Mouse (Mus musculus) macrophage (primary cell): ENCODE data around the gene Milr1. TPM values are rescaled to one million over a fixed set of nuclear protein-coding genes. Genes with fewer than 3 reads are reported as not detected.
"Not testable (repeated sequence)": the region's sequence is repeated elsewhere in the genome, so short reads cannot be mapped to it uniquely, and the experiment has no call there.

Experiments
- H3K27ac ChIP-seq: fragments of 350-480 bp; formaldehyde crosslinking; 2 replicates; pipeline ENCODE4 v1.9.0; 2021
- H3K36me3 ChIP-seq: fragments of 350-480 bp; formaldehyde crosslinking; 2 replicates; pipeline ENCODE4 v1.9.0; 2021; ENCODE audit errors: inconsistent target
- H3K4me3 ChIP-seq: fragments of 350-480 bp; formaldehyde crosslinking; 2 replicates; pipeline ENCODE4 v1.9.0; 2021; ENCODE audit errors: inconsistent target
- H3K79me2 ChIP-seq: fragments of 350-480 bp; formaldehyde crosslinking; 2 replicates; pipeline ENCODE4 v1.9.0; 2021; ENCODE audit errors: inconsistent target
- WGBS: methylation state at CpG from one replicate; pipeline ENCODE4 v1.1.7; 2026; ENCODE audit warnings: inconsistent platforms; ENCODE audit not compliant: missing documents; 5-methylcytosine and 5-hydroxymethylcytosine counted together
- polyA plus RNA-seq: library from polyadenylated mRNA; stranded (reverse); fragments of 250-400 nt; gene quantifications from 3 replicates; pipeline ENCODE4 v1.2.4, GENCODE M21; 2018; ENCODE audit warnings: inconsistent platforms

The Milr1 gene
- polyA plus RNA-seq, 1 experiment from 2014 or later = 97.9 TPM

- 56% methylated on average over 7 of the region's 7 CpGs for WGBS
- H3K4me3 ChIP-seq, H3K36me3 ChIP-seq: not testable (repeated sequence)
- H3K79me2 ChIP-seq = peaks cover 21% of the 10 kb centered on the region
- H3K27ac ChIP-seq = 0 out of 2 replicates have a peak overlapping the region, but pooled peaks have one; percentile 98
These were observed 1.4 kb upstream of the Milr1 start for GRCm38 (mm10) chr11:106749557-106750120.

- Histone ChIP-seq H3K4me3 (peak within 1 kb of the TSS; percentile 57), H3K79me2 (peaks cover 21% of the 10 kb centered on the region), H3K36me3 (peaks cover 12% of the 10 kb centered on the region), H3K27ac (peak within 1 kb of the TSS; percentile 98)
- WGBS = 33% methylated on average over 13 of the region's 13 CpGs
These were observed 790 bp upstream of the Milr1 start, which contains the start of gene Pecam1 for GRCm38 (mm10) chr11:106750121-106750751. Gene Pecam1 (minus strand): TSS chr11:106750628.

- H3K4me3 ChIP-seq = peak overlapping the region; percentile 57
- peak overlapping the region; percentile 98 for H3K27ac ChIP-seq
- 0% methylated on average over 7 of the region's 7 CpGs for WGBS
- H3K79me2 ChIP-seq = peaks cover 37% of the 10 kb centered on the region
- peaks cover 27% of the 10 kb centered on the region for H3K36me3 ChIP-seq
These were observed 1.1 kb downstream of the Milr1 start for GRCm38 (mm10) chr11:106752103-106752502.

- Histone ChIP-seq H3K36me3 (peaks cover 34% of the 10 kb centered on the region), H3K79me2 (peaks cover 49% of the 10 kb centered on the region), H3K4me3 (no peak overlapping the region), H3K27ac (no peak overlapping the region)
- 93% methylated on average over 6 of the region's 6 CpGs for WGBS
These were observed 2.3 kb downstream of the Milr1 start for GRCm38 (mm10) chr11:106753314-106753713.

GRCm38 (mm10) chr11:106755583-106755982 lies 4.6 kb downstream of the Milr1 start:
- H3K27ac ChIP-seq = no peak overlapping the region
- peaks cover 35% of the 10 kb centered on the region for H3K36me3 ChIP-seq
- H3K4me3 ChIP-seq = no peak overlapping the region
- WGBS = 97% methylated on average over 5 of the region's 5 CpGs
- peaks cover 62% of the 10 kb centered on the region for H3K79me2 ChIP-seq

- 13% methylated on average over 3 of the region's 3 CpGs for WGBS
- H3K36me3 ChIP-seq = peaks cover 33% of the 10 kb centered on the region
These were observed 8.0 kb downstream of the Milr1 start for GRCm38 (mm10) chr11:106759028-106759427.

GRCm38 (mm10) chr11:106760511-106760910 lies 9.5 kb downstream of the Milr1 start:
- peak overlapping the region; percentile 73; the same call in 1 of the 2 replicates for H3K27ac ChIP-seq
- H3K79me2 ChIP-seq = peaks cover 46% of the 10 kb centered on the region; the same call in 1 of the 2 replicates
- H3K36me3 ChIP-seq = peaks cover 36% of the 10 kb centered on the region
- WGBS = 74% methylated on average over 5 of the region's 5 CpGs
- H3K4me3 ChIP-seq = no peak overlapping the region

More at GRCm38 (mm10) chr11:106759028-106759427, 8.0 kb downstream of the Milr1 start:
- Histone ChIP-seq H3K27ac (peak overlapping the region; percentile 86), H3K4me3 (no peak overlapping the region), H3K79me2 (peaks cover 49% of the 10 kb centered on the region)

GRCm38 (mm10) chr11:106762139-106762799 lies 11.2 kb downstream of the Milr1 start:
- Histone ChIP-seq H3K4me3 (no peak overlapping the region), H3K27ac (peak overlapping the region; percentile 73)

GRCm38 (mm10) chr11:106762800-106763185 lies 11.8 kb downstream of the Milr1 start:
- H3K4me3 ChIP-seq = no peak overlapping the region

More at GRCm38 (mm10) chr11:106762139-106762799, 11.2 kb downstream of the Milr1 start:
- 7% methylated on average over 5 of the region's 5 CpGs for WGBS
- Histone ChIP-seq H3K36me3 (peaks cover 32% of the 10 kb centered on the region), H3K79me2 (peaks cover 28% of the 10 kb centered on the region; the same call in 1 of the 2 replicates)

GRCm38 (mm10) chr11:106766611-106767162 lies 15.7 kb downstream of the Milr1 start:
- Histone ChIP-seq H3K79me2 (no peaks in the 10 kb centered on the region; the same call in 1 of the 2 replicates), H3K4me3 (no peak overlapping the region), H3K27ac (no peak overlapping the region), H3K36me3 (peaks cover 50% of the 10 kb centered on the region)
- 91% methylated on average over 4 of the region's 4 CpGs for WGBS

More at GRCm38 (mm10) chr11:106762800-106763185, 11.8 kb downstream of the Milr1 start:
- peak overlapping the region; percentile 73 for H3K27ac ChIP-seq
- peaks cover 37% of the 10 kb centered on the region for H3K36me3 ChIP-seq
- 47% methylated on average over 9 of the region's 9 CpGs for WGBS
- peaks cover 23% of the 10 kb centered on the region; the same call in 1 of the 2 replicates for H3K79me2 ChIP-seq

GRCm38 (mm10) chr11:106767516-106767915 lies 16.5 kb downstream of the Milr1 start:
- H3K36me3 ChIP-seq = peaks cover 50% of the 10 kb centered on the region
- no peak overlapping the region for H3K27ac ChIP-seq
- H3K4me3 ChIP-seq = no peak overlapping the region
- 84% methylated on average over 3 of the region's 4 CpGs for WGBS
- no peaks in the 10 kb centered on the region; the same call in 1 of the 2 replicates for H3K79me2 ChIP-seq

GRCm38 (mm10) chr11:106770195-106770974 lies 19.4 kb downstream of the Milr1 start:
- H3K4me3 ChIP-seq = no peak overlapping the region
- 85% methylated on average over 9 of the region's 9 CpGs for WGBS
- H3K36me3 ChIP-seq = peaks cover 66% of the 10 kb centered on the region

GRCm38 (mm10) chr11:106773061-106773460 lies 22.0 kb downstream of the Milr1 start:
- Histone ChIP-seq H3K36me3 (peaks cover 50% of the 10 kb centered on the region), H3K27ac (no peak overlapping the region), H3K79me2 (peaks cover 13% of the 10 kb centered on the region), H3K4me3 (no peak overlapping the region)
- 98% methylated on average over 9 of the region's 9 CpGs for WGBS

More at GRCm38 (mm10) chr11:106770195-106770974, 19.4 kb downstream of the Milr1 start:
- no peaks in the 10 kb centered on the region; the same call in 1 of the 2 replicates for H3K79me2 ChIP-seq
- no peak overlapping the region for H3K27ac ChIP-seq

- H3K4me3 ChIP-seq = no peak overlapping the region
- H3K27ac ChIP-seq = no peak overlapping the region
- peaks cover 47% of the 10 kb centered on the region for H3K36me3 ChIP-seq
- WGBS = 52% methylated on average over 4 of the region's 4 CpGs
- peaks cover 26% of the 10 kb centered on the region for H3K79me2 ChIP-seq
These were observed 25.9 kb downstream of the Milr1 start for GRCm38 (mm10) chr11:106776960-106777359.
